Mouse (Mus musculus) intestine, postnatal 0 days (tissue): ENCODE data around the gene Slc7a6. TPM values are rescaled to one million over a fixed set of nuclear protein-coding genes. Genes with fewer than 3 reads are reported as not detected.
A peak's percentile ranks its signal among the peaks of the same experiment; 100 is the strongest.

Experiments
- ATAC-seq: fragments of 200-750 bp; cut with Nextera tagmentation; 2 replicates; pipeline ENCODE4 v1.8.0; 2017; ENCODE audit warnings: mild to moderate bottlenecking, moderate TSS enrichment, moderate library complexity
- H3K27ac ChIP-seq: fragments of 300-500 bp; sonication (generic); 2 replicates; pipeline ENCODE4 v1.5.1; 2014; ENCODE audit warnings: mild to moderate bottlenecking, low read depth, low read length, moderate library complexity
- H3K27me3 ChIP-seq: fragments of 300-500 bp; sonication (generic); replicated peaks from 2 replicates; pipeline ENCODE4 v1.6.1; 2014; ENCODE audit warnings: low read length, mixed read lengths; ENCODE audit not compliant: control insufficient read depth, insufficient read depth
- H3K36me3 ChIP-seq: fragments of 300-500 bp; sonication (generic); 2 replicates; pipeline ENCODE4 v1.6.1; 2014; ENCODE audit warnings: mild to moderate bottlenecking, moderate library complexity; ENCODE audit not compliant: control insufficient read depth, insufficient read depth
- H3K4me1 ChIP-seq: fragments of 300-500 bp; sonication (generic); replicated peaks from 2 replicates; pipeline ENCODE4 v1.6.1; 2014; ENCODE audit warnings: antibody characterized with exemption, low read length, mixed read lengths; ENCODE audit not compliant: control insufficient read depth, insufficient read depth
- H3K4me2 ChIP-seq: fragments of 300-500 bp; sonication (generic); replicated peaks from 2 replicates; pipeline ENCODE4 v1.6.1; 2014; ENCODE audit warnings: low read depth, mild to moderate bottlenecking, moderate library complexity
- H3K4me3 ChIP-seq: fragments of 300-500 bp; sonication (generic); 2 replicates; pipeline ENCODE4 v1.5.1; 2014; ENCODE audit warnings: low read depth, low read length
- H3K9ac ChIP-seq: fragments of 300-500 bp; sonication (generic); 2 replicates; pipeline ENCODE4 v1.6.1; 2014; ENCODE audit warnings: mild to moderate bottlenecking, low read depth, low read length
- H3K9me3 ChIP-seq: fragments of 300-500 bp; sonication (generic); 2 replicates; pipeline ENCODE4 v1.6.1; 2016; ENCODE audit warnings: mixed run types; ENCODE audit not compliant: control insufficient read depth
- CTCF ChIP-seq: sonication (generic); IDR thresholded peaks from 2 replicates; pipeline ENCODE4 v1.5.1; 2016; ENCODE audit warnings: low read depth, mild to moderate bottlenecking, control low read depth, antibody characterized with exemption, moderate library complexity
- WGBS: fragments of 180-500 bp; shearing (Covaris S2); extraction: QIAGEN DNeasy Blood & Tissue Kit; methylation state at CpG from one replicate; pipeline ENCODE4 v1.1.7; 2014; 5-methylcytosine and 5-hydroxymethylcytosine counted together
- polyA plus RNA-seq: library from polyadenylated mRNA; unstranded; fragments of >200 nt; fragmentation: Nextera tagmentation; extraction: Ambion mirVana; gene quantifications from 2 replicates; pipeline ENCODE4 v1.2.1, GENCODE M21; 2015

Slc7a6 gene
- polyA plus RNA-seq, 1 experiment from 2014 or later = 18.4 TPM

- 25% methylated on average over 6 of the region's 6 CpGs for WGBS
- no peaks in the 10 kb centered on the region for H3K4me1 ChIP-seq
- H3K9ac ChIP-seq = 0 out of 2 replicates have a peak overlapping the region, but pooled peaks have one; percentile 62
- H3K9me3 ChIP-seq = no peaks in the 10 kb centered on the region
- no peaks in the 10 kb centered on the region for H3K27me3 ChIP-seq
- ATAC-seq = no peak
- peak; percentile 33; the same call in 1 of the 2 replicates for TF ChIP-seq CTCF
- peak overlapping the region; percentile 72 for H3K4me3 ChIP-seq
- no peak overlapping the region for H3K27ac ChIP-seq
- peak overlapping the region; percentile 94 for H3K4me2 ChIP-seq
- no peaks in the 10 kb centered on the region for H3K36me3 ChIP-seq
These were observed 1.4 kb downstream of the Slc7a6 start for GRCm38 (mm10) chr8:106169934-106170480.

DNA sequence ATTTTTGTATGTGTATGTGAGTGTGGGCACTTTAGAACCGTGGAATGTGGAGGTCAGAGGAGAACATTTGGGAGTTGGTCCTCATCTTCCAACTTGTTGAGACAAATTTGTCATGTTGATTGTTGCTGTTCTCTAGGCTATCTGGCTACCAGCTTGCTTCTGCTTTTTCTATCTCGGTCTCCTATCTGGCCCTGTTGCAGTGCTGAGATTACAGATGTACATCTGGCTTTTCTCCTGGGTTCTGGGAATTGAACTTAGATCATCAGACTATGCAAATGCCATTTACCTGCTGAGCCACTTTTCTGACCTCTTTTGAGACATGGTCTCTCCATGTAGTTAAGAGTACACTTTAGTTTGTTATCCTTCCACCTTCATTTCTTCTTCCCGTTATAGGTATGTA, 4.9 kb downstream of the Slc7a6 start:
- TF ChIP-seq CTCF = no peak
- no peaks in the 10 kb centered on the region for H3K9me3 ChIP-seq
- no peak for ATAC-seq
- no peak overlapping the region for H3K9ac ChIP-seq
- H3K4me1 ChIP-seq = 0 out of 2 replicates have a peak, but pooled peaks cover 3% of the 10 kb centered on the region
- 87% methylated on average over 3 of the region's 3 CpGs for WGBS
- no peak overlapping the region for H3K4me2 ChIP-seq
- H3K27me3 ChIP-seq = no peaks in the 10 kb centered on the region
- no peak overlapping the region for H3K27ac ChIP-seq
- H3K4me3 ChIP-seq = no peak overlapping the region
- no peaks in the 10 kb centered on the region for H3K36me3 ChIP-seq

GRCm38 (mm10) chr8:106176891-106177290, 8.2 kb downstream of the Slc7a6 start:
- ATAC-seq = no peak
- no peaks in the 10 kb centered on the region for H3K9me3 ChIP-seq
- no peaks in the 10 kb centered on the region for H3K27me3 ChIP-seq
- 43% methylated on average over 1 of the region's 1 CpGs for WGBS
- H3K4me2 ChIP-seq = no peak overlapping the region
- no peak overlapping the region for H3K9ac ChIP-seq
- 0 out of 2 replicates have a peak, but pooled peaks cover 5% of the 10 kb centered on the region for H3K36me3 ChIP-seq
- H3K4me1 ChIP-seq = 0 out of 2 replicates have a peak, but pooled peaks cover 3% of the 10 kb centered on the region
- H3K4me3 ChIP-seq = no peak overlapping the region
- no peak overlapping the region for H3K27ac ChIP-seq
- no peak for TF ChIP-seq CTCF

- Histone ChIP-seq H3K9me3 (no peaks in the 10 kb centered on the region), H3K27ac (no peak overlapping the region), H3K4me1 (0 out of 2 replicates have a peak, but pooled peaks cover 3% of the 10 kb centered on the region), H3K9ac (no peak overlapping the region), H3K4me3 (no peak overlapping the region), H3K36me3 (peaks cover 5% of the 10 kb centered on the region; the same call in 1 of the 2 replicates), H3K27me3 (no peaks in the 10 kb centered on the region), H3K4me2 (no peak overlapping the region)
- ATAC-seq = no peak
- no peak for TF ChIP-seq CTCF
- WGBS = 66% methylated on average over 1 of the region's 1 CpGs
These were observed 8.9 kb downstream of the Slc7a6 start for GRCm38 (mm10) chr8:106177594-106177993.

DNA sequence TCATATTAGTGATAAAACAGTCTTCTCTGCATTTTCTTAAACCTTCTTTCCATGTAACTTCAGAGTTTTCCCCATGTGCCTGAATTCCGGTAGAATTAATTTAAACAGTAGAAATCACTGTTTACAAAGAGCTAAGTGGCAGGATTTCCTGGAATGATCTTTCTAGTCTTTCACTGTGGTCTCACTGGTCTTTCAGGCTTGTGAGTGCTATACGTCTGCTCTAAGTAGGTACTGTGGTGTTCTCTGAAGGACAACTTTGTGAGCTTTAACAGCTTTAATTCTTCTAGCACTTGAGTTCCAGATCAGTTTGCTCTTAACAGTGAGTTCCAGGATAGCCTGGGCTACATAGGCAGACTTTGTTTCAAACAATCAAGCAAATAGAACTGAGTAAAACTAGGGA, 9.8 kb downstream of the Slc7a6 start:
- no peak for ATAC-seq
- Histone ChIP-seq H3K4me1 (0 out of 2 replicates have a peak, but pooled peaks cover 3% of the 10 kb centered on the region), H3K27me3 (no peaks in the 10 kb centered on the region), H3K4me3 (no peak overlapping the region), H3K9ac (no peak overlapping the region), H3K4me2 (no peak overlapping the region), H3K9me3 (no peaks in the 10 kb centered on the region), H3K27ac (no peak overlapping the region), H3K36me3 (peaks cover 5% of the 10 kb centered on the region; the same call in 1 of the 2 replicates)
- WGBS = 54% methylated on average over 2 of the region's 2 CpGs
- TF ChIP-seq CTCF = no peak

- no peak for ATAC-seq
- Histone ChIP-seq H3K4me2 (no peak overlapping the region), H3K9ac (no peak overlapping the region), H3K9me3 (no peaks in the 10 kb centered on the region), H3K27ac (no peak overlapping the region), H3K36me3 (no peaks in the 10 kb centered on the region; the same call in 1 of the 2 replicates), H3K27me3 (no peaks in the 10 kb centered on the region), H3K4me1 (no peaks in the 10 kb centered on the region), H3K4me3 (no peak overlapping the region)
- TF ChIP-seq CTCF = no peak
- WGBS = 90% methylated on average over 8 of the region's 8 CpGs
These were observed 17.1 kb downstream of the Slc7a6 start for GRCm38 (mm10) chr8:106185628-106186270.
